Mouse (Mus musculus) heart, adult 2 months (tissue): ENCODE results near the gene Trmt10c. TPM values are rescaled to one million over a fixed set of nuclear protein-coding genes. Genes with fewer than 3 reads are reported as not detected.

Source experiments
- DNase-seq, 2 experiments: peaks; one replicate each; pipeline ENCODE4 v3.0.0; 2021
- H3K27ac ChIP-seq: fragments of 200-600 bp; 2 replicates; pipeline ENCODE4 v1.8.1; 2022
- H3K27me3 ChIP-seq: fragments of 200-500 bp; 2 replicates; pipeline ENCODE4 v1.6.1; 2012; ENCODE audit warnings: mild to moderate bottlenecking, low read length, inconsistent platforms, mixed read lengths; ENCODE audit not compliant: control insufficient read depth, insufficient read depth
- H3K36me3 ChIP-seq: fragments of 200-500 bp; 2 replicates; pipeline ENCODE4 v1.6.1; 2012; ENCODE audit warnings: low read length, inconsistent platforms; ENCODE audit not compliant: control insufficient read depth, insufficient read depth
- H3K4me1 ChIP-seq: fragments of 200-500 bp; 2 replicates; pipeline ENCODE4 v1.6.1; 2011; ENCODE audit warnings: low read length; ENCODE audit not compliant: control insufficient read depth, insufficient read depth
- H3K4me3 ChIP-seq: fragments of 200-600 bp; 2 replicates; pipeline ENCODE4 v1.8.1; 2022
- H3K79me2 ChIP-seq: fragments of 200-500 bp; replicated peaks from 2 replicates; pipeline ENCODE4 v1.6.1; 2012; ENCODE audit warnings: mild to moderate bottlenecking, inconsistent platforms, low read length, moderate library complexity, mixed read lengths; ENCODE audit not compliant: control insufficient read depth, insufficient read depth
- H3K9ac ChIP-seq: fragments of 200-500 bp; 2 replicates; pipeline ENCODE4 v1.6.1; 2012; ENCODE audit warnings: low read depth, mild to moderate bottlenecking, control low read depth, inconsistent platforms, low read length, mixed read lengths
- CTCF ChIP-seq: fragments of 200-600 bp; IDR thresholded peaks from 2 replicates; pipeline ENCODE4 v1.8.1; 2022; ENCODE audit warnings: antibody characterized with exemption, mild to moderate bottlenecking, moderate library complexity
- EP300 ChIP-seq: fragments of 200-500 bp; IDR thresholded peaks from 2 replicates; pipeline ENCODE4 v1.6.1; 2011; ENCODE audit warnings: low read depth, low read length, control low read depth; ENCODE audit not compliant: insufficient read depth
- POLR2A ChIP-seq: fragments of 200-500 bp; IDR thresholded peaks from 2 replicates; pipeline ENCODE4 v1.6.1; 2011; ENCODE audit warnings: mild to moderate bottlenecking, low read depth, low read length, control low read depth; ENCODE audit not compliant: insufficient read depth
- WGBS: fragments of 180-500 bp; shearing (Covaris S2); methylation state at CpG from one replicate; pipeline ENCODE4 v1.1.7; 2018; 5-methylcytosine and 5-hydroxymethylcytosine counted together
- intact Hi-C: fragments of 180-260 bp; cut with DNase I; formaldehyde crosslinking; loops from one replicate; pipeline ENCODE4 v1.15.1; 2025
- polyA plus RNA-seq: library from polyadenylated mRNA; depleted of rRNA; stranded (reverse); fragments of >200 nt; gene quantifications from 2 replicates; pipeline ENCODE4 v1.2.3, GENCODE M21; 2012
- total RNA-seq, 2 experiments: library from RNA; stranded (reverse); gene quantifications; 2 replicates each; pipeline ENCODE4 v1.2.3; 2021

Trmt10c gene
- total and polyA plus RNA-seq, 3 experiments: 2.5 to 12.0 (median 12.0) TPM

DNA sequence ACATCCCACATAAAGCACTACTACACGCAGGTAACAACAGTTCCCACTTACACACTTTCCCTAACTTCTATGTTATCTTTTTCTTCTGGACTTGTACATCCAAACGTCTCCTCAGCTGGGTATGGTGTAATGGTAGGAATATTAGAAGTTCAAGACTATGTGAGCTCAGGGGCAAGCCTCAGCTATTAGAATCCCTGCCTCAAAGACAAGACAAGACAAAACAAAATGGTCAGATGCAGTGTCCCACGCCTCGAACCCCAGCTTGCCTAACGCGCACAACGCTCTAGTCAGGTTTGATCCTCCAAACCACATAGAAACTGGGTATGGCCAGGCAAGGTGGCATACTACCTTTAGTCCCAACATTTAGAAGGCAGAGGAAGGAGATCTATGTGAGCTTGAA lies 18.0 kb downstream of the Trmt10c start:
- no peak for DNase-seq
- no peak overlapping the region for H3K4me3 ChIP-seq
- WGBS: 93% methylated on average over 7 of the region's 7 CpGs
- TF ChIP-seq EP300 (no peak), POLR2A (no peak), CTCF (no peak)
- H3K4me1 ChIP-seq: no peaks in the 10 kb centered on the region; the same call in 1 of the 2 replicates
- no peaks in the 10 kb centered on the region for H3K27me3 ChIP-seq
- H3K9ac ChIP-seq: no peak overlapping the region
- peaks cover 6% of the 10 kb centered on the region for H3K36me3 ChIP-seq
- H3K27ac ChIP-seq: no peak overlapping the region
- intact Hi-C loops: no loop called here
- H3K79me2 ChIP-seq: peaks cover 3% of the 10 kb centered on the region; the same call in 1 of the 2 replicates

DNA sequence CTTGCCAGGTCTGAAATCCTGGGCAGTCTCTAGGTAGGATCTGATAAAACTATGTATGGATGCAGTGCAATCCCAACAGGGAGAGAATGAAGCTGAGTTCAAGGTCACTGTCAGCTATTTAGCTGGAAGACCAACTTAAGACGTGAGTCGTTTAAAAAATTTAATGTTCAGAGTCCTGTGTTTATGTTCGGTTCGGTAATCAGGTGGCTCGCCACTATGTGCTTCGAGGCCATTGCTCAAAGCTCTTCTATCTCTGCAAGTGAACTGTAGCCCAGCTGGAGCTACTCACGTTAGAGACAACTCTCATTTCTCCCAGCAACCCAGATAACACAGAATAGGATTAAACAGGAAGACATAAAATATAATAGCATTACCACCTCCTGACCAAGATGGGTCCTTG lies 23.5 kb downstream of the Trmt10c start:
- no peaks in the 10 kb centered on the region for H3K79me2 ChIP-seq
- no peak for DNase-seq
- WGBS: 79% methylated on average over 7 of the region's 7 CpGs
- no peak overlapping the region for H3K4me3 ChIP-seq
- H3K4me1 ChIP-seq: no peaks in the 10 kb centered on the region
- H3K9ac ChIP-seq: no peak overlapping the region
- peaks cover 2% of the 10 kb centered on the region for H3K36me3 ChIP-seq
- TF ChIP-seq EP300: no peak
- TF ChIP-seq CTCF: no peak
- no peak for TF ChIP-seq POLR2A
- H3K27ac ChIP-seq: no peak overlapping the region
- intact Hi-C loops: no loop called here
- no peaks in the 10 kb centered on the region for H3K27me3 ChIP-seq

DNA sequence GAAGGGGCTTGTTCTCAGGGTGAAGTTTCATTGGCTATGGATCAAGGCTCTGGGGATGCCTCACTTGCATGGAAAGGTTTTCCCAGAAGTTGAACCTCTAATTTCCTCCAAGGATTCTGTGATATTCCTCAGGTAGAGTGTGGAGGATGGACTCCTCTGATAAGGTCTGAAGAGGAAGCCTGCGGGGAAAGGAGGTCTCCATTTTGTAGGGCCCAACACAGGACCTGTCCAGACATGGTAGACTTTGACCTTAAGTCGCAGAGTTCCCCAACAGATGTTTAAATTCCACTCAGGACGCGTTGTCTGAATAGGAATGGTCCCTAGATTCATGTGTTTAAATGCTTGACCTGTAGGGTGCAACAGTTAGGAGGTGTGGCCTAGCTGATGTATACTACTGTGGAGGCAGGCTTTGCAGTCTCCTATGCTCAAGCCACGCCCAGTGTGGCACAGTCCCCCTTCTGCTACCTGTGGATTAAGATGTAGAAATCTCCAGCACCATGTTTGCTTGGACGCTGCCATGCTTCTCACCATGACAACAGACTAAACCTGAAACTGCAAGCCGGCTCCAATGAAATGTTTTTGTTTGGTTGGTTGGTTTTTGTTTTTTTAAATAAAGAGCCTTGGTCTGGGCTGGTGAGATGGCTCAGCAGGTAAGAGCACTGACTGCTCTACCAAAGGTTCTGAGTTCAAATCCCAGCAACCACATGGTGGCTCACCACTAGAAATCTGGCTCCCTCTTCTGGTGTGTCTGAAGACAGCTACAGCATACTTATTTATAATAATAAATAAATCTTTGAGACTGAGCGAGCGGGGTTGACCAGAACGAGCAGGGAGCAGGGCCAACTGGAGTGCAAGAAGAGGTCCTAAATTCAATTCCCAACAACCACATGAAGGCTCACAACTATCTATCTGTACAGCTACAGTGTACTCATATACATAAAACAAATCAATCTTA lies 24.6 kb downstream of the Trmt10c start:
- TF ChIP-seq CTCF (no peak), POLR2A (no peak), EP300 (no peak)
- no peak overlapping the region for H3K9ac ChIP-seq
- no peak overlapping the region for H3K27ac ChIP-seq
- H3K4me3 ChIP-seq: no peak overlapping the region
- intact Hi-C loops: no loop called here
- no peaks in the 10 kb centered on the region for H3K79me2 ChIP-seq
- H3K4me1 ChIP-seq: no peaks in the 10 kb centered on the region
- WGBS: 91% methylated on average over 10 of the region's 10 CpGs
- no peaks in the 10 kb centered on the region; the same call in 1 of the 2 replicates for H3K36me3 ChIP-seq
- DNase-seq: no peak
- no peaks in the 10 kb centered on the region for H3K27me3 ChIP-seq

GRCm38 (mm10) chr16:56008862-56009261 lies 28.8 kb downstream of the Trmt10c start:
- H3K9ac ChIP-seq: no peak overlapping the region
- no peaks in the 10 kb centered on the region for H3K79me2 ChIP-seq
- no peaks in the 10 kb centered on the region for H3K27me3 ChIP-seq
- DNase-seq: no peak
- H3K4me3 ChIP-seq: no peak overlapping the region
- no peaks in the 10 kb centered on the region for H3K4me1 ChIP-seq
- TF ChIP-seq POLR2A (no peak), CTCF (no peak), EP300 (no peak)
- no peak overlapping the region for H3K27ac ChIP-seq
- 97% methylated on average over 1 of the region's 1 CpGs for whole genome bisulfite sequencing
- no peaks in the 10 kb centered on the region; the same call in 1 of the 2 replicates for H3K36me3 ChIP-seq
- intact Hi-C loops: no loop called here

DNA sequence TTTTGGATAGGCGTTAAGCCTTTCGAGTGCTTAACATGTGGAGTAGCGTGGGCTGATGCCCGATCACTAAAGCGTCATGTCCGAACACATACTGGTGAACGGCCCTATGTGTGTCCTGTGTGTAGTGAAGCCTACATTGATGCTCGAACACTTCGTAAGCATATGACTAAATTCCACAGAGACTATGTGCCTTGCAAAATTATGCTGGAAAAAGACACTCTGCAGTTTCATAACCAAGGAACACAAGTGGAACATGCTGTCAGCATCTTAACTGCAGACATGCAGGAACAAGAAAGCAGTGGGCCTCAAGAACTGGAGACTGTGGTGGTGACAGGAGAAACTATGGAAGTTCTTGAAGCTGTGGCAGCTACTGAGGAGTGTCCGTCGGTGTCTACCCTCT lies 30.8 kb downstream of the Trmt10c start:
- WGBS: 87% methylated on average over 11 of the region's 11 CpGs
- no peak overlapping the region for H3K4me3 ChIP-seq
- H3K9ac ChIP-seq: no peak overlapping the region
- H3K36me3 ChIP-seq: no peaks in the 10 kb centered on the region; the same call in 1 of the 2 replicates
- TF ChIP-seq EP300: no peak
- TF ChIP-seq POLR2A: no peak
- no peak for TF ChIP-seq CTCF
- intact Hi-C loops: no loop called here
- no peaks in the 10 kb centered on the region for H3K79me2 ChIP-seq
- no peak overlapping the region for H3K27ac ChIP-seq
- H3K4me1 ChIP-seq: no peaks in the 10 kb centered on the region
- no peaks in the 10 kb centered on the region for H3K27me3 ChIP-seq
- no peak for DNase-seq

DNA sequence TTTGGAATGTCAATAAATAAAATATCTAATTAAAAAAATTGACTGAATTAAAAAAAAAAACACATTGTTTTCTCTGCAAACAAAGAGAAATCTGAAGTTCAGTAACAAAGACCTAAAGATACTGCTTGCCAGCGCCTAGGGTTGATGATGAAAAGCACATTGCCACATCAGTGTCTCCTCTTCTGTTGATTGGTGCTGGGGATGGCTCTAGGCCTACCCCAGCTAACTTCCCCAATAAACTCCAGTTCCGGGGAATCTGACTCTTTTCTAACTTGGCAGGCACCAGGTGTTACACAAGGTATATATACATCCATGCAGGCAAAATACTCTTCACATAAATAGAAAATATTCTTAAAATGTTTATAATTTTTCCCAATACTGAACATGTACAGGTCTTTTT lies 43.4 kb downstream of the Trmt10c start:
- Histone ChIP-seq H3K27ac (no peak overlapping the region), H3K4me1 (no peaks in the 10 kb centered on the region), H3K9ac (no peak overlapping the region), H3K27me3 (no peaks in the 10 kb centered on the region), H3K4me3 (no peak overlapping the region), H3K36me3 (no peaks in the 10 kb centered on the region; the same call in 1 of the 2 replicates), H3K79me2 (no peaks in the 10 kb centered on the region)
- DNase-seq: no peak
- intact Hi-C loops: no loop called here
- TF ChIP-seq POLR2A (no peak), CTCF (no peak), EP300 (no peak)
- 94% methylated on average over 2 of the region's 2 CpGs for WGBS
